Comparison of ENCODE assay signal across 17 mouse cellular contexts in the genomic region with DNA sequence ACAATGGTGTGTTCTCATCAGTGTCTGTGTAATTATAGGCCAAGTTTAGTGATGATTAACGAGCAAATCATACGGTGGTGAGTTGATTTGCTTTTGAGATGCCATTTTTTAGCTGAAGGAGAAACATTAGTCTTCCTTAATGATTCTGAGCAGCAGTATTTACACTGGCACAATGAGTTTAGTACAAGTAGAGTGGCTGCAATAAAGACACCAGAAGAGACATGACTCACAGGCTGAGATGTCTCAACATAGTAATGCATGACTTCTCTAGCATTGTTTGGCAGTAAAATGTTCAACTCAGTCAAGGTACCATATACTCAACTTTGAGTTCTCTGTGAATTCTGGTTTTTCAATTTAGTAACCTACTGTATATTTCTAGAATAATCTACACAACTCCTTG.
"Had no signal": no experiment of that assay in that cellular context is flagged by ENCODE, and none has a peak within 500 bp of the region (broad histone marks: within the 10 kb centered on the region; RNA-seq: fewer than 3 reads in every experiment).

No protein-coding gene starts in this region.

- H3K9me3 ChIP-seq: lung, embryonic 15.5 days; megakaryocyte, embryonic 14.5 days; midbrain, embryonic 13.5 days; midbrain, embryonic 15.5 days; neural tube, embryonic 12.5 days; stomach, embryonic 15.5 days had no signal

- H3K27me3 ChIP-seq: lung, embryonic 15.5 days; neural tube, embryonic 12.5 days had no signal

- H3K4me1 ChIP-seq: lung, embryonic 15.5 days; megakaryocyte, embryonic 14.5 days; midbrain, embryonic 13.5 days; midbrain, embryonic 15.5 days; neural tube, embryonic 12.5 days; stomach, embryonic 15.5 days had no signal

- H3K9ac ChIP-seq: lung, embryonic 15.5 days; midbrain, embryonic 13.5 days; midbrain, embryonic 15.5 days; neural tube, embryonic 12.5 days; stomach, embryonic 15.5 days had no signal

- ATAC-seq: lung, postnatal 0 days; midbrain, embryonic 13.5 days; midbrain, embryonic 15.5 days had no signal

- DNase-seq: lung, adult 2 months; lung, postnatal 14 days; lung, postnatal 36 days; right cerebral cortex, postnatal 14 days; thymus, adult 2 months; thymus, postnatal 25 days; thymus, postnatal 4 days had no signal

- H3K36me3 ChIP-seq: lung, embryonic 15.5 days; midbrain, embryonic 13.5 days; midbrain, embryonic 15.5 days; neural tube, embryonic 12.5 days; stomach, embryonic 15.5 days had no signal

- H3K27ac ChIP-seq: lung, embryonic 15.5 days; macrophage; midbrain, embryonic 13.5 days; midbrain, embryonic 15.5 days; neural tube, embryonic 12.5 days; stomach, embryonic 15.5 days; stomach, postnatal 0 days had no signal

- H3K4me3 ChIP-seq: lung, embryonic 15.5 days; megakaryocyte, embryonic 14.5 days; midbrain, embryonic 13.5 days; midbrain, embryonic 15.5 days; neural tube, embryonic 12.5 days; stomach, embryonic 15.5 days had no signal

- H3K4me2 ChIP-seq: lung, embryonic 15.5 days; midbrain, embryonic 11.5 days; midbrain, embryonic 13.5 days; midbrain, embryonic 15.5 days; neural tube, embryonic 12.5 days; stomach, embryonic 15.5 days had no signal
